Comparison of ENCODE assay signal across 9 mouse cellular contexts in genomic region chr14:31929161-31929707, GRCm38 (mm10).
DNase-seq lines count a peak whose midpoint lies in the region; ATAC-seq and TF ChIP-seq lines count a peak whose summit lies in the region.
"Had no signal": no experiment of that assay in that cellular context is flagged by ENCODE, and none has a peak within 500 bp of the region (broad histone marks: within the 10 kb centered on the region; RNA-seq: fewer than 3 reads in every experiment).

No protein-coding gene starts in this region.

- no peak for TF ChIP-seq POLR2A in kidney, adult 2 months (IDR thresholded peaks at IDR 0.05; ENCODE audit: low read depth, low read length)

- H3K36me3 ChIP-seq in ES-E14 (ENCODE audit: control insufficient read depth, insufficient read depth, low read length, poor library complexity, severe bottlenecking), result no peaks in the 10 kb centered on the region
- H3K36me3 ChIP-seq in kidney, adult 2 months (ENCODE audit: control insufficient read depth, insufficient read depth, low read length), result no peaks in the 10 kb centered on the region
- H3K36me3 ChIP-seq in forebrain, embryonic 15.5 days, result no peaks in the 10 kb centered on the region
- H3K36me3 ChIP-seq: heart, embryonic 12.5 days had no signal

- no peaks in the 10 kb centered on the region for H3K9me3 ChIP-seq in ES-E14 (ENCODE audit: control insufficient read depth, insufficient read depth, low read depth, low read length)
- no peaks in the 10 kb centered on the region for H3K9me3 ChIP-seq in forebrain, embryonic 15.5 days

- H3K4me2 ChIP-seq in forebrain, embryonic 15.5 days (replicated peaks), result no peak overlapping the region
- H3K4me2 ChIP-seq: heart, embryonic 12.5 days had no signal

- peak; percentile 9 to 25 for DNase-seq in adrenal gland, postnatal 36 days
- no peak for DNase-seq in adrenal gland, postnatal 4 days (ENCODE audit: low spot score in 2 of 2)
- peak; percentile 62 for DNase-seq in ES-E14 (ENCODE audit: low read depth, low spot score)
- DNase-seq in kidney, adult 2 months, result peak; percentile 83
- DNase-seq in lung, postnatal 10 days, result peak; percentile 52
- no peak for DNase-seq in layer of hippocampus, postnatal 10 days (ENCODE audit: low spot score in 2 of 2)
- no peak for DNase-seq in gastrocnemius, postnatal 10 days

- 35% methylated on average over 12 of the region's 12 CpGs for WGBS in kidney, adult 2 months
- 70% methylated on average over 12 of the region's 12 CpGs for WGBS in forebrain, embryonic 15.5 days

- H3K9ac ChIP-seq in ES-E14 (ENCODE audit: insufficient read depth, low read depth, low read length, poor library complexity, severe bottlenecking), result no peak overlapping the region
- H3K9ac ChIP-seq in forebrain, embryonic 15.5 days (replicated peaks), result no peak overlapping the region
- H3K9ac ChIP-seq: heart, embryonic 12.5 days had no signal

- no peak for TF ChIP-seq CTCF in kidney, adult 2 months (conservative IDR thresholded peaks at IDR 0.05; ENCODE audit: insufficient read depth, insufficient read length, low read depth, low read length)

- H3K27me3 ChIP-seq in kidney, adult 2 months (replicated peaks; ENCODE audit: control insufficient read depth, insufficient read depth, low read length), result no peaks in the 10 kb centered on the region
- no peaks in the 10 kb centered on the region for H3K27me3 ChIP-seq in forebrain, embryonic 15.5 days
- H3K27me3 ChIP-seq: heart, embryonic 12.5 days had no signal

- H3K4me3 ChIP-seq in ES-E14 (ENCODE audit: insufficient read depth in 1 of 2, low read depth in 1 of 2, low read length in 2 of 2, poor library complexity in 1 of 2, severe bottlenecking in 1 of 2), result no peak overlapping the region
- H3K4me3 ChIP-seq in kidney, adult 2 months (ENCODE audit: insufficient read depth, low read depth, low read length), result no peak overlapping the region
- no peak overlapping the region for H3K4me3 ChIP-seq in forebrain, embryonic 15.5 days
- H3K4me3 ChIP-seq: heart, embryonic 12.5 days had no signal

- in situ Hi-C loops in ES-E14 (cut with MboI; ENCODE audit: low sequenced_read_pairs in 2 of 2, unreplicated experiment in 2 of 2), result no loop called here

- no peak overlapping the region for H3K27ac ChIP-seq in ES-E14 (ENCODE audit: insufficient read depth, low read depth, low read length, poor library complexity, severe bottlenecking)
- H3K27ac ChIP-seq in kidney, adult 2 months (ENCODE audit: insufficient read depth, low read depth, low read length), result peak overlapping the region; percentile 36
- H3K27ac ChIP-seq in forebrain, embryonic 15.5 days (replicated peaks), result no peak overlapping the region

- no peak for ATAC-seq in forebrain, embryonic 15.5 days (replicated peaks)

- H3K4me1 ChIP-seq in ES-E14 (ENCODE audit: control insufficient read depth in 2 of 2, insufficient read depth in 2 of 2, low read length in 2 of 2, poor library complexity in 1 of 2), result peaks cover 4 to 7% of the 10 kb centered on the region in 2 experiments; a peak in 1 of 4 replicates
- peaks cover 27% of the 10 kb centered on the region for H3K4me1 ChIP-seq in kidney, adult 2 months (ENCODE audit: control insufficient read depth, insufficient read depth, low read length)
- H3K4me1 ChIP-seq in forebrain, embryonic 15.5 days, result peaks cover 19% of the 10 kb centered on the region

TF ChIP-seq in ES-E14, 5 proteins besides CTCF, POLR2A, EP300 and RAD21:
- TF ChIP-seq ZC3H11A (IDR thresholded peaks at IDR 0.05; ENCODE audit: borderline replicate concordance, low read depth, low read length) (no peak), ZNF384 (IDR thresholded peaks at IDR 0.05; ENCODE audit: low read depth, low read length) (no peak), HCFC1 (IDR thresholded peaks at IDR 0.05; ENCODE audit: borderline replicate concordance, insufficient read depth, low read length) (no peak), CHD2 (IDR thresholded peaks at IDR 0.05; ENCODE audit: low read depth, low read length) (no peak), MAFK (IDR thresholded peaks at IDR 0.05; ENCODE audit: insufficient read depth, low read depth, low read length) (no peak)

Comparison
In these comparisons a context has a peak if more than half of its experiments do, and no peak if none do; other contexts are left out.
1. DNase-seq: peak in adrenal gland, postnatal 36 days (2 of 2), ES-E14 (single experiment), kidney, adult 2 months (single experiment) and lung, postnatal 10 days (single experiment); none in adrenal gland, postnatal 4 days (0 of 2), layer of hippocampus, postnatal 10 days (0 of 2) and gastrocnemius, postnatal 10 days (single experiment).